Mouse (Mus musculus) G1E (cell line): Measurements from ENCODE around the gene Adam11.

ENCODE experiments used
- CTCF ChIP-seq: IDR thresholded peaks from 2 replicates; pipeline ENCODE4 v1.5.1; 2012; ENCODE audit warnings: low read depth, low read length, inconsistent platforms, mixed read lengths
- GATA1 ChIP-seq: IDR thresholded peaks from 2 replicates; pipeline ENCODE4 v1.6.1; 2012; ENCODE audit warnings: borderline replicate concordance, low read length, inconsistent platforms, mixed read lengths
- POLR2AphosphoS5 ChIP-seq: IDR thresholded peaks from 2 replicates; pipeline ENCODE4 v1.6.1; 2012; ENCODE audit warnings: low read depth, low read length, inconsistent platforms; ENCODE audit not compliant: insufficient replicate concordance
- TAL1 ChIP-seq: conservative IDR thresholded peaks from 2 replicates; pipeline ENCODE4 v1.6.1; 2012; ENCODE audit warnings: low read depth, low read length, inconsistent platforms, mixed read lengths

DNA sequence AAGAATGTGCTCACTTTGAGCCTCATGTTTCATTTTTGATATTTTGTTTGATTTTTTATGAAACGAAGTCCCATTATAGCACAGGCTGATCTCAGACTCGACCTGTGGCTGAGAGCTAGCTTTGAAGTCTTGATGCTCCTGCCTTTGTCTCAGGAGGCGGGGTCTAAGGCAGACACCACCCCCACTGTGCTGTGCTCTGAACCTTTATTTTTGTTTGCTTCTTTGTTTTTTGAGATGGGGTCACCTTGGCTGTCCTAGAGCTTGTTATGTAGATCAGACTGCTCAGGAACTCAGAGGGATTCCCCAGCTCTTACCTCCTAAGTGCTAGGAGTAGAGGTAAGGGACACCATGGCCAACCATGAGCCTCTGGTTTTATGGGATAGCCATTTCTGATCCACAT, 59.2 kb downstream of the Adam11 start:
- TF ChIP-seq CTCF: no peak
- TF ChIP-seq TAL1: no peak
- TF ChIP-seq GATA1: no peak
- no peak for TF ChIP-seq POLR2AphosphoS5
